Mouse (Mus musculus) frontal cortex, postnatal 36 days (tissue): ENCODE measurements at regions not wholly inside any gene's neighbourhood (a gene's known extent, or its start where the extent isn't known, plus 50 kb on each side); places are given as distances from the start of the nearest gene placed in this dataset.
A peak's percentile ranks its signal among the peaks of the same experiment; 100 is the strongest.

Experiments
- DNase-seq, 2 experiments: peaks; one replicate each; pipeline ENCODE4 v3.0.0; 2022; ENCODE audit warnings: low spot score in 2 of 2

- no peak for DNase-seq
These were observed 303.8 kb downstream of the Gadd45g start for GRCm38 (mm10) chr13:52150281-52150680.

DNA sequence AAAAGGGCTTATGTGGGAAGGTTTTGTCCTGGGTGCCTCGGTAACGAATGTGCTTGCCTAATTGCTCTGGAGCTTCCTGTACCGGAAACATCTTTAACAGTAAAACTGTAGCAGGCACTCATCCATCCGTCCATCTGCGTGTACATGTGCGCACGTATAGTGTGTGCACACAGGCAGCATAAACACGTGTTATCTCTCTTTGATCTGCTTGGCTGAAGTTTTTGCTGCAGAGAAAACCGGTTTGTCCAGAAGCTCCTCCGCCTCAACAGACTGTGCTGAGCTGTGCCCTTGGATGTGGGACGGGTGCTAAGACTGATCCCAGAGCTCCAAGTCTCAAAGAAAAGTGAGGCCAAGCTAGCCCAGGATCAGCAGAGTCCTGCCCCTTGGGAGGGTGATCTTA is 305.3 kb downstream of the Gadd45g start:
- DNase-seq, result no peak

DNA sequence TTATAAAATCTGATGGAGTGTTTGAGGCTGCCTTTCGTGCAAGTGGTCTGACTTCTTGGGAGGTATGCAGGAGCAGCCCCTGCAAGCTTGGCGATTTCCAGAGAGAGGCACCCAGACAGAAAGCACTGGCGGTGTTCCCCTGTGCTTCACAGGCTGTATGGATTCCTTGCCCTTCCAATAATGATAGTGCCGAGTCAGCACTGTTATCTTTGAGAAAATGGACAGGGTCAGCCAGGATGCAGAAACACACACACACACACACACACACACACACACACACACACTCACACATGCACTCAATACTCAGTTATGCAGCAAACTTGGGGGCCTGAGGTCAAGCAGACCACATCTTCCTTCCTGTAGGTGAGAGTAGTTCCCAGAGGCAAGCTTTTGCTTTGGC is 305.7 kb downstream of the Gadd45g start:
- no peak for DNase-seq

DNA sequence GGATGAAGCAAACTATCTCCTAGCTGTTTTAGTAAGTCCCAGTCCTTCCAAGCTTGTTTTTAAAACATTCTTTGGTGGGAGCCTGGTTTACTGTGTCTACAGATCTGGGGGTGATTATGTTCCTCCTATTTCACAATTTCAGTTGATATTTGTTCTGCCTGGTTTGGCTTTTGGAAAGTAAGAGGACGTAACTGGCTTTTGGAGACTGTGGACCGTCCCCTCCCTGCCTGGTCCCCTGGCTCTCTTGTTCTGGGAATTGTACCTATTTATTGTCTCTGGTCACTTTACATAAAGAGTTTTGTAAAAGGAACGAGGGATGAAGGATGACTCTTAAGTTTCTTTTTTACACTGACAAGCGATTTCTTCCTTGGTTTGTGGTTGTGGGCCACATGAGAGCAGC is 306.6 kb downstream of the Gadd45g start:
- DNase-seq, result no peak

DNA sequence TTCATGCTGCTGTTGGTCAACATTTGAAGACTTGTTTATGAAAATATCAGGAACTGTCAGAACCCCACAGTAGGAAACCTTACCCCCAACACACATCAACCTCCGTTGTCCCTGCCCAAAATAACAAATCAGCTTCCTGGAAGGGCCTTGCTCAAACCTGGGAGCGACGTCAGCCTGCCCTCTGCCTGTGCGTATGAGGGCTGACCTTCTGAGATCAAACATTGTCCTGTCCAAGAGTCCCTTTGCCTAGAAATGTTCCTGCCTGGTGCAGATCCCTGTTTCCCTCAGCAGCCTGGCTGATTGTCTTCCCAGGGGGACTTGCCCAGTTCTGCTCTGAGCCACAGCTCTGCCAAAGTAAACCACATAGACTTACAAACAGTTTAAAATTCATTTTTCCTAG is 307.1 kb downstream of the Gadd45g start:
- no peak for DNase-seq

GRCm38 (mm10) chr13:52154111-52154843 is 307.8 kb downstream of the Gadd45g start:
- peak; percentile 11 to 32 for DNase-seq

DNA sequence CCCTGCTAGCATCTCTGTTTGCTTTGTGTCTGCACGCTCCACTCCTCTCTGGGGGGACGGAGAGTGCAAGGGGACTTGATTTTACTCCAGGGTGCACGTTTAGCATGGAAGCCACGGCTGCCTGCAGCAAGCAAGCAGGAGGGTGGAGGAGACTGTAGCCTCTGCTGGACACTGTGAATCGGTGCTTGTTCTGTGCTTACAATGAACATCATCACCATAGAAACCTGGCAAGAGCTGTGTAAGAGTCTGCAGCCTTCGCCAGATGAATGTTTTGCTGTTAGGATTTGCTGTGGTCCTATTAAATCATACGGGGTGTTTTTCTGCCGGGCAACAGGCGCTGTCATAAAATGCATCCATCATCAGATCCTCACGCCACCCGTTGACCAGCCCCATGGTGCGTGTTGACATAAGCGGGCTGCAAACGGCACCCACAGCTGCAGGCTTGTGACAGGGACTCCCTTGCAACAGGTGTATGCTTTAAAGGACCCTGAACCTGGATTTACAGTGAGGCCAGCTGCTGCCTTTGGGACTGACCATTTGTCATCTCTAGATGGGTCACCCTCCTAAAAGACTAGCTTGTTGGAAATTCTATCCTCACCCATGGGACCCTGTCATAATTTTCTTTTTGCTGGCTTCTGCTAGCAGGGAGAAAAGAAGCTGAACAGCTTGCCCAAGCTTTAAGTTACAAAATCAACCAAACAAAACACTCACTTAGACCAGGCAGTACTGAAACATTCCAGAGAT is 308.5 kb downstream of the Gadd45g start:
- DNase-seq, result peak; percentile 21 to 58

DNA sequence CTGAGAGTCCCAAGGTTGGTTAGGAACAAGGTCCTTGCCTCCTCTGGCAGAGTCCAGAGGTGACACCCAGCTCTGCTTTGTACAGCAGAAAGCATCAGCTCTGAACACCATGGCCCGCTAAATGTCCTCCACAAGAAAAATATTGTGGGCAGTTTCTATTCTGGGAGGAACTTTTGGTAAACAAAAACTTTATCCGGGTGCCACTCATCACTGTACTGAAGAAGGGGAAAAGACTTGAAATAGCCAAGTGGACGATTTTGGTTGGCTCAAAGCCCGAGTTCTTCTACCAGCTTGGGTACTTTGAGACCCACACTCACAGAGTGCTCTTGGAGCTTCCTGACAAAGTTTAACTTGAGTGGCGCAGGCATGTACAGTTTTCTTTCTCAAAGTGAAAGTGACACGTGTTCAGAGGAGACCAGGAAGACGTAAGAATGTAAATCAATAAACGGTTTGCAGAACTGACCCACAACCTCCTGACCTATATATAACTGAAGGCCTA is 309.2 kb downstream of the Gadd45g start:
- DNase-seq, result no peak

GRCm38 (mm10) chr13:52162676-52163075 is 316.2 kb downstream of the Gadd45g start:
- no peak for DNase-seq

DNA sequence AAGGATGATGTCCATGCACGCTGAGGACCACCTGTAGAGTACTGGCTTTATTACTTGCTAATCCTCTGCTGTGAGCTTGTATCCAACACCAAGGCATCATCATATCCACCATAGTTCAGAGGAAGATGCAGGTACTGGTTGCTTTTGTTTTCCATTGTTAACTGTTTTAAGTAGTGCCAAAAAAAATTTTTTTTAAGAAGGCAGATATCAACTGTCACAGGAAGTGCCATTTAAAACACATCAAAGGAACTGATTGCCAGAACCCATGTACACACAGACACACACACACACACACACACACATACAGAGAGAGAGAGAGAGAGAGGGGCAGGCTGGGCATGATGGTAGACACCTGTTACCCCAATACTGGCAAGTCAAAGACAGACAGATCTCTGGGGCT is 319.1 kb downstream of the Gadd45g start:
- DNase-seq, result no peak

- no peak for DNase-seq
These were observed 321.5 kb downstream of the Gadd45g start for GRCm38 (mm10) chr13:52167968-52168367.

DNA sequence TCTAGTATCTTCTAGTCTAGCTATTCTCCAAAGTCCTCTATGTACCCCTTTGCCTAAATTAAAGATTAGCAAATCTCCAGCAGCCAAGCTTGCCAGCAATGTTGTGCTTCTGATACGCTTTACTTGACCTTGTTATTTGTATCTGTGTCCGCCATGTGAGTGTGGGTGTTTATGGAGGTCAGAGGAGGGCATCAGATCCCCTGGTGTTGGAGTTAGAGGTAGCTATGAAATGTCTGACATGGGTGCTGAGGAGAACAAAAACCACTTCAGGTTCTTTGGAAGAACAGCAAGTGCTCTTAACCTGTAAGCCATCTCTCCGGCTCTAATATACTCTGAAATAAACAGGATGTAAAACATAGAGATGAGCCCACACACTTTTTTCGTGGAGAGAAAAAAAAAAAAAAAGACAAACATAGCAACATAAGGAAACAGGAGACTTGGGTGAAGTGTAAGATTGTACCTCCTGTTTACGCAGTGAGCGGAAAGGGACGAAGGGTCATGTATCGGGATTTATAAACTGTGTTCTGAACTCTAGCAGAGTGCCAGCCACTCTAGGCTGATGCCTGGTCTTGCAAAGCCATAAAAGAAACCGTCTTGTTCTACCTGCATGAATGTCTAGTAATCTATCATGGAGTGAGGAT is 326.3 kb downstream of the Gadd45g start:
- no peak for DNase-seq

- DNase-seq, result no peak
These were observed 329.2 kb downstream of the Gadd45g start for GRCm38 (mm10) chr13:52175665-52176064.

DNA sequence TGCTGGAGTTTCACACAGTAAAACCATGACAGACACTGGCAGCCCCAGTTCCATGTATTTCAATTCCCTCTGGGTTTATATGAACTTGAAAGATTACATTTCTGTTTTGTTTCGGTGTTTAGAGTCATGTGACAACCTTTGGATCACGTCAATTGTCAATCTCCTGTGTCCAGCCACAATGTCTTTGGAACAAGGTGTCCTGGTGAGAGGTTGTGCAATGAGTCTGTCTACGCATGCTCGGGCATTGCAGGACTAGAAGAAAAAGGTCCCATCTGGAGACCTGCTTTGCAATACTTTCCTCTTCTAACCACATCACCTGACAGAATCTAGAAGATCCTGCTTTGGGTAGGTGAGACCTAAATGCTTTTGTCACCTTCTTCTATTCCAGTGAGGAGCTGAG is 333.5 kb downstream of the Gadd45g start:
- no peak for DNase-seq

GRCm38 (mm10) chr13:52183635-52184034 is 337.2 kb downstream of the Gadd45g start:
- no peak for DNase-seq

- DNase-seq, result no peak
These were observed 339.1 kb downstream of the Gadd45g start for GRCm38 (mm10) chr13:52185574-52185973.

GRCm38 (mm10) chr13:52187841-52188604 is 341.5 kb downstream of the Gadd45g start:
- DNase-seq, result no peak

DNA sequence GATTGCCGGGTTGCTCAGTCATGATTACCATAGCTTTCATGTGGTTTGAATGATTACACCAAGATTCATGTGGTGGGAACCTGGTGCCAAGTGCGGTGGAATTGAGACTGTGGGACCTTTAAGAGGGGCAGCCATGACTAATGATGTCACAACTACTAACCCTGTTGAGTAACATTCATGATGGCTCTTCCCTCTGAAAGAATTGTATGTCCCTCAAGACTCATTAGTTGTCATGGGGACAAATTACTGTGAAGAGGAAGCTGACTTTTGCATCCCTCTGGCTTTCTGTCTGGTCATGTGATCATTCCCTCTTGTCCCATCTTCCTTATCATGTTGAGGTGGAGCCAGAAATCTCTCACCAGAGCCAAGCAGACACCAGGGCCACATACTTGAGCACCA is 342.1 kb downstream of the Gadd45g start:
- DNase-seq, result no peak

GRCm38 (mm10) chr13:52189382-52189923 is 341.6 kb downstream of the Diras2 start:
- DNase-seq, result no peak

GRCm38 (mm10) chr13:52190256-52190655 is 340.8 kb downstream of the Diras2 start:
- no peak for DNase-seq

DNA sequence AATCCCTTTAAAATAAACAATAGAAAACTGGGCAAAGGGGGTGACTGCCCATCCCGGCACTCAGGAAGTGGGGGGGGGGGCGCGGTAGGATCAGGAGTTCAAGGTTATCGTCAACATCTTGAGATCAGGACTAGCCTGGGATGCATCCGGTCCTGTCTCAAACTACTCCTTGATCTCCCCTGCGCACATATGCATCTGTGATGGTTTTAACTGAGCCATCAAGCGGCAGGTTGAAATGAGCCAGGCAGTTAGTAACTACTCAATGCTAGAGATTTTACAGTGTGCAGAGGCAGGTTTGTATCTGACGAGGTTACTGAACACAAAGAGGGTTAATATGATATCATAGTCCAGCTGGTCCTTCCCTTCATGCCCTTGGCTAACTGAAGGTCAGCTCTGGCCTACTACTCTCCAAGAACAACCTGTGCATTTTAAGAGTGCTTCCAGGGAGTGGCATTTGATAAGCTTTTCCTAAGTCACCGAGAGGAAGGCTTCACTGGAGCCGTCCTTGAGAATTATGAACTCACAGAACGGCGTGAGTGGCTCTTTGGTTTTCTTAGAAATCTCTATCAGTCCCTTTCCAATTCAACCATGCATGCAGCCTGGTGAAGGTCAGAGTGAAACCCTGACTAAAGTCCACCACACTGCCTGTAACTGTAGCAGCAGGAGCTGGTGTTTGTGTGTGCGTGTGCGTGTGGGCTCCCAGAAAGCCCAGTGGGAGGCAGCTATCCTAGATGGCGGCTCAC is 340.1 kb downstream of the Diras2 start:
- DNase-seq, result no peak
